Mouse (Mus musculus) kidney, embryonic 14.5 days (tissue): ENCODE data around the gene Ntrk2. TPM values are rescaled to one million over a fixed set of nuclear protein-coding genes. Genes with fewer than 3 reads are reported as not detected.
"Not testable (repeated sequence)": the region's sequence is repeated elsewhere in the genome, so short reads cannot be mapped to it uniquely, and the experiment has no call there.

Experiments
- ATAC-seq: fragments of 200-750 bp; cut with Nextera tagmentation; 2 replicates; pipeline ENCODE4 v1.8.0; 2017; ENCODE audit warnings: moderate number of reproducible peaks, mild to moderate bottlenecking, moderate TSS enrichment, moderate library complexity; ENCODE audit not compliant: low FRiP score, low TSS enrichment
- H3K27ac ChIP-seq: fragments of 300-500 bp; sonication (generic); 2 replicates; pipeline ENCODE4 v1.5.1; 2014; ENCODE audit warnings: low read depth, mild to moderate bottlenecking, low read length, moderate library complexity, mixed read lengths
- H3K27me3 ChIP-seq: fragments of 300-500 bp; sonication (generic); 2 replicates; pipeline ENCODE4 v1.6.1; 2014; ENCODE audit warnings: mild to moderate bottlenecking, low read length; ENCODE audit not compliant: control insufficient read depth, insufficient read depth
- H3K36me3 ChIP-seq: fragments of 300-500 bp; sonication (generic); 2 replicates; pipeline ENCODE4 v1.6.1; 2014; ENCODE audit warnings: low read length, mixed read lengths; ENCODE audit not compliant: control insufficient read depth, insufficient read depth
- H3K4me1 ChIP-seq: fragments of 300-500 bp; sonication (generic); 2 replicates; pipeline ENCODE4 v1.6.1; 2014; ENCODE audit warnings: low read length, mixed read lengths; ENCODE audit not compliant: control insufficient read depth, insufficient read depth
- H3K4me2 ChIP-seq: fragments of 300-500 bp; sonication (generic); replicated peaks from 2 replicates; pipeline ENCODE4 v1.6.1; 2014; ENCODE audit warnings: low read depth, mild to moderate bottlenecking, low read length
- H3K4me3 ChIP-seq: fragments of 300-500 bp; sonication (generic); 2 replicates; pipeline ENCODE4 v1.5.1; 2014; ENCODE audit warnings: mild to moderate bottlenecking, low read length
- H3K9ac ChIP-seq: fragments of 300-500 bp; sonication (generic); 2 replicates; pipeline ENCODE4 v1.6.1; 2014; ENCODE audit warnings: low read depth, mild to moderate bottlenecking, low read length, moderate library complexity
- H3K9me3 ChIP-seq: fragments of 300-500 bp; sonication (generic); 2 replicates; pipeline ENCODE4 v1.6.1; 2016; ENCODE audit warnings: low read length; ENCODE audit not compliant: control insufficient read depth
- WGBS: fragments of 180-500 bp; shearing (Covaris S2); extraction: QIAGEN DNeasy Blood & Tissue Kit; methylation state at CpG from one replicate; pipeline ENCODE4 v1.1.7; 2014; 5-methylcytosine and 5-hydroxymethylcytosine counted together
- polyA plus RNA-seq: library from polyadenylated mRNA; unstranded; fragments of >200 nt; fragmentation: Nextera tagmentation; extraction: Ambion mirVana; gene quantifications from 2 replicates; pipeline ENCODE4 v1.2.1, GENCODE M21; 2014

Ntrk2 gene
- polyA plus RNA-seq, 1 experiment from 2014 or later, result 5.6 TPM

- H3K4me1 ChIP-seq, result no peaks in the 10 kb centered on the region
- no peak overlapping the region for H3K4me2 ChIP-seq
- H3K4me3 ChIP-seq, result no peak overlapping the region
- H3K36me3 ChIP-seq, result no peaks in the 10 kb centered on the region
- H3K27me3 ChIP-seq, result no peaks in the 10 kb centered on the region
- no peak for ATAC-seq
- H3K27ac ChIP-seq, result no peak overlapping the region
- H3K9ac ChIP-seq, result no peak overlapping the region
- no peaks in the 10 kb centered on the region for H3K9me3 ChIP-seq
- WGBS, result 64% methylated on average over 9 of the region's 9 CpGs
Observed at GRCm38 (mm10) chr13:59041013-59041764, 234.8 kb downstream of the Ntrk2 start.

GRCm38 (mm10) chr13:59052188-59052587 lies 245.8 kb downstream of the Ntrk2 start:
- Histone ChIP-seq H3K36me3 (no peaks in the 10 kb centered on the region), H3K27ac (no peak overlapping the region), H3K4me1 (no peaks in the 10 kb centered on the region), H3K4me3 (no peak overlapping the region), H3K9me3 (no peaks in the 10 kb centered on the region), H3K4me2 (no peak overlapping the region), H3K27me3 (no peaks in the 10 kb centered on the region), H3K9ac (no peak overlapping the region)
- ATAC-seq, result no peak
- 84% methylated on average over 4 of the region's 4 CpGs for WGBS

- H3K9me3 ChIP-seq, H3K4me2 ChIP-seq, H3K27me3 ChIP-seq, H3K27ac ChIP-seq, H3K4me1 ChIP-seq, H3K4me3 ChIP-seq, H3K9ac ChIP-seq, ATAC-seq, H3K36me3 ChIP-seq: not testable (repeated sequence)
- 86% methylated on average over 8 of the region's 8 CpGs for WGBS
Observed at GRCm38 (mm10) chr13:59054331-59054730, 248.0 kb downstream of the Ntrk2 start.

GRCm38 (mm10) chr13:59056859-59057258 lies 250.5 kb downstream of the Ntrk2 start:
- no peak overlapping the region for H3K9ac ChIP-seq
- no peak overlapping the region for H3K4me3 ChIP-seq
- H3K4me1 ChIP-seq, result no peaks in the 10 kb centered on the region
- no peak overlapping the region for H3K4me2 ChIP-seq
- H3K27me3 ChIP-seq, result no peaks in the 10 kb centered on the region
- no peaks in the 10 kb centered on the region for H3K36me3 ChIP-seq
- H3K27ac ChIP-seq, result no peak overlapping the region
- 62% methylated on average over 4 of the region's 4 CpGs for WGBS
- no peak for ATAC-seq
- H3K9me3 ChIP-seq, result no peaks in the 10 kb centered on the region

- WGBS, result 89% methylated on average over 1 of the region's 1 CpGs
- Histone ChIP-seq H3K27ac (no peak overlapping the region), H3K4me2 (no peak overlapping the region), H3K9ac (no peak overlapping the region), H3K4me1 (no peaks in the 10 kb centered on the region), H3K4me3 (no peak overlapping the region), H3K36me3 (no peaks in the 10 kb centered on the region), H3K9me3 (no peaks in the 10 kb centered on the region), H3K27me3 (no peaks in the 10 kb centered on the region)
- no peak for ATAC-seq
Observed at GRCm38 (mm10) chr13:59057886-59058285, 251.5 kb downstream of the Ntrk2 start.

- H3K9ac ChIP-seq, result no peak overlapping the region
- H3K27ac ChIP-seq, result no peak overlapping the region
- no peak for ATAC-seq
- no peaks in the 10 kb centered on the region for H3K27me3 ChIP-seq
- no peak overlapping the region for H3K4me3 ChIP-seq
- H3K4me1 ChIP-seq, result no peaks in the 10 kb centered on the region
- WGBS, result 11% methylated on average over 7 of the region's 7 CpGs
- H3K9me3 ChIP-seq, result no peaks in the 10 kb centered on the region
- H3K36me3 ChIP-seq, result no peaks in the 10 kb centered on the region
- H3K4me2 ChIP-seq, result no peak overlapping the region
Observed at GRCm38 (mm10) chr13:59059118-59059517, 252.7 kb downstream of the Ntrk2 start.

- no peaks in the 10 kb centered on the region for H3K4me1 ChIP-seq
- H3K27me3 ChIP-seq, result no peaks in the 10 kb centered on the region
- no peaks in the 10 kb centered on the region for H3K36me3 ChIP-seq
- 88% methylated on average over 3 of the region's 3 CpGs for WGBS
- H3K4me2 ChIP-seq, result no peak overlapping the region
- no peak for ATAC-seq
- H3K4me3 ChIP-seq, result no peak overlapping the region
- H3K9ac ChIP-seq, result no peak overlapping the region
- no peak overlapping the region for H3K27ac ChIP-seq
- no peaks in the 10 kb centered on the region for H3K9me3 ChIP-seq
Observed at GRCm38 (mm10) chr13:59065677-59066076, 259.3 kb downstream of the Ntrk2 start.

- H3K4me3 ChIP-seq, result peak overlapping the region; percentile 11; the same call in 1 of the 2 replicates
- no peaks in the 10 kb centered on the region for H3K4me1 ChIP-seq
- WGBS, result 22% methylated on average over 26 of the region's 26 CpGs
- peak overlapping the region; percentile 33; the same call in 1 of the 2 replicates for H3K4me2 ChIP-seq
- H3K36me3 ChIP-seq, result no peaks in the 10 kb centered on the region
- no peaks in the 10 kb centered on the region for H3K27me3 ChIP-seq
- H3K9ac ChIP-seq, result no peak overlapping the region
- peak; percentile 85 for ATAC-seq
- no peak overlapping the region for H3K27ac ChIP-seq
- no peaks in the 10 kb centered on the region for H3K9me3 ChIP-seq
Observed at GRCm38 (mm10) chr13:59073635-59074256, 267.4 kb downstream of the Ntrk2 start.

GRCm38 (mm10) chr13:59076489-59076888 lies 270.1 kb downstream of the Ntrk2 start:
- no peak for ATAC-seq
- Histone ChIP-seq H3K4me1 (no peaks in the 10 kb centered on the region), H3K36me3 (no peaks in the 10 kb centered on the region), H3K4me2 (no peak overlapping the region), H3K9ac (no peak overlapping the region), H3K9me3 (no peaks in the 10 kb centered on the region), H3K27me3 (no peaks in the 10 kb centered on the region), H3K27ac (no peak overlapping the region), H3K4me3 (no peak overlapping the region)
- 58% methylated on average over 4 of the region's 4 CpGs for WGBS
